In genomic region chr17:84158461-84158795, GRCm38 (mm10) we compare ENCODE assay signal across 11 mouse cellular contexts. TPM values are rescaled to one million over a fixed set of nuclear protein-coding genes. Genes with fewer than 3 reads are reported as not detected.
DNase-seq lines count a peak whose midpoint lies in the region; ATAC-seq and TF ChIP-seq lines count a peak whose summit lies in the region.
"Had no signal": no experiment of that assay in that cellular context is flagged by ENCODE, and none has a peak within 500 bp of the region (broad histone marks: within the 10 kb centered on the region; RNA-seq: fewer than 3 reads in every experiment).

No protein-coding gene starts in this region.

- no peak overlapping the region for H3K4me3 ChIP-seq in lung, embryonic 14.5 days (ENCODE audit: low read depth, low read length)
- H3K4me3 ChIP-seq in intestine, embryonic 15.5 days (replicated peaks) = no peak overlapping the region
- no peak overlapping the region for H3K4me3 ChIP-seq in liver, embryonic 13.5 days (replicated peaks)
- no peak overlapping the region for H3K4me3 ChIP-seq in forebrain, embryonic 16.5 days (replicated peaks; ENCODE audit: low read length)
- H3K4me3 ChIP-seq in hindbrain, postnatal 0 days (ENCODE audit: low read length) = no peak overlapping the region

- H3K9me3 ChIP-seq in lung, embryonic 14.5 days (ENCODE audit: low read depth, low read length) = no peaks in the 10 kb centered on the region
- H3K9me3 ChIP-seq in intestine, embryonic 15.5 days = no peaks in the 10 kb centered on the region
- H3K9me3 ChIP-seq in liver, embryonic 13.5 days (replicated peaks) = no peaks in the 10 kb centered on the region
- H3K9me3 ChIP-seq in forebrain, embryonic 16.5 days (ENCODE audit: control insufficient read depth, low read length) = no peaks in the 10 kb centered on the region
- H3K9me3 ChIP-seq in hindbrain, postnatal 0 days (ENCODE audit: low read length) = no peaks in the 10 kb centered on the region

- ATAC-seq in lung, embryonic 14.5 days (ENCODE audit: insufficient read depth) = no peak
- ATAC-seq in intestine, embryonic 15.5 days = no peak
- ATAC-seq in liver, embryonic 13.5 days (ENCODE audit: low read depth) = no peak
- ATAC-seq in forebrain, embryonic 16.5 days = no peak
- no peak for ATAC-seq in hindbrain, postnatal 0 days
- ATAC-seq: midbrain, embryonic 16.5 days had no signal

- no peak for TF ChIP-seq CTCF in lung, embryonic 14.5 days (IDR thresholded peaks at IDR 0.05; ENCODE audit: low read depth)
- TF ChIP-seq CTCF in hindbrain, postnatal 0 days (IDR thresholded peaks at IDR 0.05; ENCODE audit: low read depth) = no peak

- peaks cover 17% of the 10 kb centered on the region for H3K4me1 ChIP-seq in lung, embryonic 14.5 days (ENCODE audit: insufficient read depth)
- peaks cover 49% of the 10 kb centered on the region for H3K4me1 ChIP-seq in intestine, embryonic 15.5 days (replicated peaks)
- peaks cover 92% of the 10 kb centered on the region for H3K4me1 ChIP-seq in liver, embryonic 13.5 days (replicated peaks)
- 0 out of 2 replicates have a peak, but pooled peaks cover 4% of the 10 kb centered on the region for H3K4me1 ChIP-seq in forebrain, embryonic 16.5 days (replicated peaks; ENCODE audit: control insufficient read depth, insufficient read depth, low read length)
- H3K4me1 ChIP-seq in hindbrain, postnatal 0 days (ENCODE audit: insufficient read depth, low read length) = no peaks in the 10 kb centered on the region

- no peaks in the 10 kb centered on the region for H3K27me3 ChIP-seq in lung, embryonic 14.5 days (ENCODE audit: insufficient read depth, low read length)
- H3K27me3 ChIP-seq in intestine, embryonic 15.5 days (replicated peaks) = no peaks in the 10 kb centered on the region
- no peaks in the 10 kb centered on the region for H3K27me3 ChIP-seq in liver, embryonic 13.5 days
- H3K27me3 ChIP-seq in forebrain, embryonic 16.5 days (replicated peaks; ENCODE audit: control insufficient read depth, insufficient read depth, low read length) = no peaks in the 10 kb centered on the region
- no peaks in the 10 kb centered on the region for H3K27me3 ChIP-seq in hindbrain, postnatal 0 days (ENCODE audit: insufficient read depth, low read length)

- H3K9ac ChIP-seq in lung, embryonic 14.5 days = no peak overlapping the region
- no peak overlapping the region for H3K9ac ChIP-seq in intestine, embryonic 15.5 days
- no peak overlapping the region for H3K9ac ChIP-seq in liver, embryonic 13.5 days
- no peak overlapping the region for H3K9ac ChIP-seq in forebrain, embryonic 16.5 days (replicated peaks; ENCODE audit: low read depth, low read length)
- no peak overlapping the region for H3K9ac ChIP-seq in hindbrain, postnatal 0 days (replicated peaks; ENCODE audit: low read length)
- H3K9ac ChIP-seq: liver, embryonic 14.5 days had no signal

- peak overlapping the region; percentile 94 for H3K27ac ChIP-seq in lung, embryonic 14.5 days (ENCODE audit: low read depth)
- peak overlapping the region; percentile 92 for H3K27ac ChIP-seq in intestine, embryonic 15.5 days
- H3K27ac ChIP-seq in liver, embryonic 13.5 days = peak overlapping the region; percentile 98
- H3K27ac ChIP-seq in forebrain, embryonic 16.5 days (ENCODE audit: low read length) = no peak overlapping the region
- no peak overlapping the region for H3K27ac ChIP-seq in hindbrain, postnatal 0 days
- H3K27ac ChIP-seq: liver, embryonic 14.5 days had no signal

- H3K4me2 ChIP-seq in lung, embryonic 14.5 days = no peak overlapping the region
- H3K4me2 ChIP-seq in intestine, embryonic 15.5 days (replicated peaks) = peak overlapping the region; percentile 51; the same call in 1 of the 2 replicates
- H3K4me2 ChIP-seq in liver, embryonic 13.5 days = no peak overlapping the region
- H3K4me2 ChIP-seq in forebrain, embryonic 16.5 days (ENCODE audit: low read length) = no peak overlapping the region
- H3K4me2 ChIP-seq in hindbrain, postnatal 0 days (ENCODE audit: low read depth, low read length) = no peak overlapping the region

- peak; percentile 2 for DNase-seq in gastrocnemius, postnatal 10 days
- no peak for DNase-seq in gastrocnemius, postnatal 25 days
- no peak for DNase-seq in lung, embryonic 14.5 days
- DNase-seq in lung, postnatal 36 days = no peak
- no peak for DNase-seq in liver, embryonic 13.5 days
- no peak for DNase-seq in hindbrain, postnatal 0 days (ENCODE audit: low spot score)
- DNase-seq: adrenal gland, postnatal 36 days had no signal

- no peaks in the 10 kb centered on the region for H3K36me3 ChIP-seq in lung, embryonic 14.5 days (ENCODE audit: insufficient read depth)
- H3K36me3 ChIP-seq in intestine, embryonic 15.5 days = no peaks in the 10 kb centered on the region
- H3K36me3 ChIP-seq in liver, embryonic 13.5 days = no peaks in the 10 kb centered on the region
- H3K36me3 ChIP-seq in forebrain, embryonic 16.5 days (ENCODE audit: control insufficient read depth, insufficient read depth) = no peaks in the 10 kb centered on the region
- no peaks in the 10 kb centered on the region for H3K36me3 ChIP-seq in hindbrain, postnatal 0 days (ENCODE audit: insufficient read depth, low read length)

- 80% methylated on average over 12 of the region's 12 CpGs for WGBS in lung, embryonic 14.5 days
- WGBS in intestine, embryonic 15.5 days = 86% methylated on average over 12 of the region's 12 CpGs
- WGBS in liver, embryonic 13.5 days (ENCODE audit: insufficient replicate concordance) = 81% methylated on average over 12 of the region's 12 CpGs
- 90% methylated on average over 12 of the region's 12 CpGs for WGBS in forebrain, embryonic 16.5 days
- WGBS in hindbrain, postnatal 0 days = 86% methylated on average over 12 of the region's 12 CpGs

RNA-seq across cellular contexts. Expression of gene Zfp36l2, which starts 29.3 kb away (rescaled TPM):
- total RNA-seq in gastrocnemius, postnatal 10 days (2021) = 10 to 100 TPM; 26.2 to 32.6 TPM
- 10 to 100 TPM; 10.1 to 14.9 TPM for total RNA-seq in gastrocnemius, postnatal 25 days (2021)
- polyA plus RNA-seq in lung, embryonic 14.5 days (2014; fragmentation: Nextera tagmentation; extraction: Ambion mirVana) = 20.8 and 21.9 TPM in 2 replicates
- 23.2 and 29.7 TPM in 2 replicates for polyA plus RNA-seq in intestine, embryonic 15.5 days (2015; fragmentation: Nextera tagmentation; extraction: Ambion mirVana)
- polyA plus RNA-seq in liver, embryonic 13.5 days (2015; fragmentation: Nextera tagmentation; extraction: Ambion mirVana) = 8.9 and 10.0 TPM in 2 replicates
- polyA plus RNA-seq in forebrain, embryonic 16.5 days (2015; fragmentation: Nextera tagmentation; extraction: Ambion mirVana) = 3.4 and 4.2 TPM in 2 replicates
- 13.3 and 16.7 TPM in 2 replicates for total RNA-seq in hindbrain, postnatal 0 days (2014; rRNA removed)
- polyA plus RNA-seq in hindbrain, postnatal 0 days (2015; fragmentation: Nextera tagmentation; extraction: Ambion mirVana) = 5.4 and 5.5 TPM in 2 replicates

Comparison
In these comparisons a context has a peak if more than half of its experiments do, and no peak if none do; other contexts are left out.
1. H3K27ac ChIP-seq: peak in lung, embryonic 14.5 days (single experiment), intestine, embryonic 15.5 days (single experiment) and liver, embryonic 13.5 days (single experiment); none in forebrain, embryonic 16.5 days (single experiment) and hindbrain, postnatal 0 days (single experiment).